Mouse (Mus musculus): ENCODE measurements at regions not wholly inside any gene's neighbourhood (a gene's known extent, or its start where the extent isn't known, plus 50 kb on each side); places are given as distances from the start of the nearest gene placed in this dataset.

DNA sequence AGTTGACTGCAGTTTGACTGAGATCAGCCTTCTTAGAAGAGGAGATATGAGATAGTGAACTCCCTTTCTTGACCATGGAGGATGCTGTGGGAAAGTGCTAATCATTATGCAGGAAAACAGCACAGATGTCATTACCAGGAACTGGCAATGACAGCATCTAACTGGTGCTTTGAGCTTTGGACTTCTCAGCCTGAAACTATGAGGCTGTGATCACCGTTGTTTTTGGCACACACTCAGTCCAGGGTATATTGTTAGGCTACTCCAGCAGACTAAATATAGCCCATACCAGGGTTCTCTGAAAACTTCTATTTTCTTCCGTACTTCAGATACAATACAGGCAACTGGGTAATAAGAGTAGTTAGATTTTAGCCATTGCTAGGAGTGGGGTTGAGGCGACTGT is 550.5 kb upstream of the Large1 start:
- peak; percentile 19 for DNase-seq (ENCODE audit: low spot score)
- 18% methylated on average over 3 of the region's 3 CpGs for WGBS
- H3K4me3 ChIP-seq (ENCODE audit: low read depth, low read length) = no peak overlapping the region
- no peaks in the 10 kb centered on the region for H3K36me3 ChIP-seq (replicated peaks; ENCODE audit: control insufficient read depth, insufficient read depth, low read length)
- H3K9ac ChIP-seq (replicated peaks; ENCODE audit: low read depth, low read length) = no peak overlapping the region
- 0 out of 2 replicates have a peak, but pooled peaks have one; percentile 30 for ATAC-seq (ENCODE audit: insufficient read depth, low read depth)
- H3K4me2 ChIP-seq (ENCODE audit: low read depth, low read length) = no peak overlapping the region
- TF ChIP-seq EP300 (IDR thresholded peaks at IDR 0.05; ENCODE audit: low read depth) (no peak), CTCF (IDR thresholded peaks at IDR 0.05; ENCODE audit: low read depth) (no peak)
- H3K27ac ChIP-seq (ENCODE audit: low read depth) = no peak overlapping the region
- H3K4me1 ChIP-seq (ENCODE audit: control insufficient read depth, insufficient read depth) = 0 out of 2 replicates have a peak, but pooled peaks cover 7% of the 10 kb centered on the region
- H3K27me3 ChIP-seq (ENCODE audit: control insufficient read depth, insufficient read depth, low read length) = no peaks in the 10 kb centered on the region
- no peaks in the 10 kb centered on the region for H3K9me3 ChIP-seq (replicated peaks; ENCODE audit: control insufficient read depth, low read length)

DNA sequence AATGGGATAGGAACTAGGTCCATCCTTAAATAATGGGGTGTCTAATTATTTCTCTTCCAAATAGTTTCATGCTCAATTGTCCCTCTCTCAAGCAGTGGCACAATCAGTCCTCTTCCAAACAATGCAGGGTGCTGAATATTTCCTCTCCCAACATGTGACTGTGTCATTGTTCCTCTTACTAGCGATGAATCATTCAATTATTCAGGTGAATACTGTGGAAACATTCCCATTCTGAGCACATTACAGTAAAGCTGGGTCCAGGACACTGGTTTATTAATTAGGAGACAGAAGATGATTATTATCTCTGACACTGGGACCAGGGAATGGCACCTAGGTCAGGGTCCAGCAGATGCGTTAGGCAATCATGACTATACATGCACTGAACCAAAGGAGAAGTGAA is 532.6 kb upstream of the Large1 start:
- no peaks in the 10 kb centered on the region for H3K27me3 ChIP-seq (ENCODE audit: control insufficient read depth, insufficient read depth, low read length)
- DNase-seq (ENCODE audit: low spot score) (no peak), ATAC-seq (ENCODE audit: insufficient read depth, low read depth) (no peak)
- H3K4me1 ChIP-seq (ENCODE audit: control insufficient read depth, insufficient read depth) = no peaks in the 10 kb centered on the region
- WGBS = 80% methylated on average over 2 of the region's 2 CpGs
- no peaks in the 10 kb centered on the region for H3K36me3 ChIP-seq (replicated peaks; ENCODE audit: control insufficient read depth, insufficient read depth, low read length)
- H3K27ac ChIP-seq (ENCODE audit: low read depth) = no peak overlapping the region
- no peak overlapping the region for H3K4me3 ChIP-seq (ENCODE audit: low read depth, low read length)
- no peak overlapping the region for H3K9ac ChIP-seq (replicated peaks; ENCODE audit: low read depth, low read length)
- TF ChIP-seq EP300 (IDR thresholded peaks at IDR 0.05; ENCODE audit: low read depth) (no peak), CTCF (IDR thresholded peaks at IDR 0.05; ENCODE audit: low read depth) (no peak)
- no peaks in the 10 kb centered on the region for H3K9me3 ChIP-seq (replicated peaks; ENCODE audit: control insufficient read depth, low read length)
- H3K4me2 ChIP-seq (ENCODE audit: low read depth, low read length) = no peak overlapping the region

DNA sequence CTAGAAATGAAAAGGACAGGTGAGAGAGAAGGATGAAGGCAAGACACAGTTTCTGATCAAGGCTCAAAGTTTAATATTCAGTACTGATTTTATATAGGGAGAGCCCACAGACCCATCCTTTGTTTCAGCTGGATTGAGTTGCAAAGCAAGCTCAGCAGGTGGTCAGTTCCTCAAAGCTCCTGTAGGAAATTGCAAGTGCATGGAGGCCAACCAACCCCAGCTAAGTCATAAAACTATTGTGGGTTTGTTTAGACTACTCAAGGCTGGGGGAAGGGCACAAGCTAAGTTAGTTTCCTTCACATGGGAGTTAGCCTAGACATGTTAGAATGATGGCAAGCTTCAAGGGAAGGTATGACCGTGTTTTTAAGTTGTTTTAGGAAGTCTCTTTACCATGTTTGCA is 528.3 kb upstream of the Large1 start:
- Histone ChIP-seq H3K9ac (replicated peaks; ENCODE audit: low read depth, low read length) (no peak overlapping the region), H3K36me3 (replicated peaks; ENCODE audit: control insufficient read depth, insufficient read depth, low read length) (no peaks in the 10 kb centered on the region), H3K9me3 (replicated peaks; ENCODE audit: control insufficient read depth, low read length) (no peaks in the 10 kb centered on the region), H3K4me2 (ENCODE audit: low read depth, low read length) (no peak overlapping the region), H3K27ac (ENCODE audit: low read depth) (no peak overlapping the region), H3K27me3 (ENCODE audit: control insufficient read depth, insufficient read depth, low read length) (no peaks in the 10 kb centered on the region), H3K4me1 (ENCODE audit: control insufficient read depth, insufficient read depth) (no peaks in the 10 kb centered on the region), H3K4me3 (ENCODE audit: low read depth, low read length) (no peak overlapping the region)
- 48% methylated on average over 1 of the region's 1 CpGs for WGBS
- ATAC-seq (ENCODE audit: insufficient read depth, low read depth) (no peak), DNase-seq (ENCODE audit: low spot score) (no peak)
- no peak for TF ChIP-seq CTCF (IDR thresholded peaks at IDR 0.05; ENCODE audit: low read depth)
- TF ChIP-seq EP300 (IDR thresholded peaks at IDR 0.05; ENCODE audit: low read depth) = no peak
